Mouse (Mus musculus): ENCODE data around the gene Lin9. TPM values are rescaled to one million over a fixed set of nuclear protein-coding genes. Genes with fewer than 3 reads are reported as not detected.
A peak's percentile ranks its signal among the peaks of the same experiment; 100 is the strongest.

Lin9 gene
- polyA plus RNA-seq, 1 experiment from 2014 or later, result 12.2 TPM

GRCm38 (mm10) chr1:180639416-180640401, 1.2 kb upstream of the Lin9 start:
- H3K4me1 ChIP-seq (replicated peaks), result peaks cover 19% of the 10 kb centered on the region
- H3K27me3 ChIP-seq, result no peaks in the 10 kb centered on the region
- H3K4me2 ChIP-seq, result peak overlapping the region; percentile 88
- 52% methylated on average over 10 of the region's 10 CpGs for WGBS
- no peaks in the 10 kb centered on the region for H3K36me3 ChIP-seq
- peak overlapping the region; percentile 89 for H3K4me3 ChIP-seq
- H3K9ac ChIP-seq, result peak overlapping the region; percentile 95
- H3K9me3 ChIP-seq, result no peaks in the 10 kb centered on the region
- ATAC-seq (ENCODE audit: low FRiP score), result no peak
- no peak overlapping the region; the same call in 1 of the 2 replicates for H3K27ac ChIP-seq

- WGBS, result 0% methylated on average over 59 of the region's 61 CpGs
- H3K4me3 ChIP-seq, result peak overlapping the region; percentile 89
- no peaks in the 10 kb centered on the region for H3K9me3 ChIP-seq
- H3K27ac ChIP-seq, result peak overlapping the region; percentile 90
- H3K4me2 ChIP-seq, result peak overlapping the region; percentile 88
- peaks cover 19% of the 10 kb centered on the region for H3K4me1 ChIP-seq (replicated peaks)
- peak; percentile 60 for ATAC-seq (ENCODE audit: low FRiP score)
- H3K9ac ChIP-seq, result peak overlapping the region; percentile 95
- H3K27me3 ChIP-seq, result no peaks in the 10 kb centered on the region
- H3K36me3 ChIP-seq, result no peaks in the 10 kb centered on the region
Measured at GRCm38 (mm10) chr1:180640605-180641125, 285 bp upstream of the Lin9 start.

GRCm38 (mm10) chr1:180641518-180642227, 723 bp downstream of the Lin9 start:
- H3K4me2 ChIP-seq, result peak overlapping the region; percentile 88
- ATAC-seq (ENCODE audit: low FRiP score), result peak; percentile 67
- H3K4me3 ChIP-seq, result peak overlapping the region; percentile 89
- H3K4me1 ChIP-seq (replicated peaks), result peaks cover 19% of the 10 kb centered on the region
- no peaks in the 10 kb centered on the region for H3K36me3 ChIP-seq
- H3K9me3 ChIP-seq, result no peaks in the 10 kb centered on the region
- WGBS, result 4% methylated on average over 40 of the region's 50 CpGs
- peak overlapping the region; percentile 95 for H3K9ac ChIP-seq
- no peaks in the 10 kb centered on the region for H3K27me3 ChIP-seq
- peak overlapping the region; percentile 90 for H3K27ac ChIP-seq

GRCm38 (mm10) chr1:180642228-180642564, 1.2 kb downstream of the Lin9 start:
- Histone ChIP-seq H3K27ac (no peak overlapping the region), H3K27me3 (no peaks in the 10 kb centered on the region), H3K9me3 (no peaks in the 10 kb centered on the region), H3K36me3 (no peaks in the 10 kb centered on the region), H3K9ac (peak overlapping the region; percentile 95), H3K4me2 (peak overlapping the region; percentile 88), H3K4me3 (peak overlapping the region; percentile 89), H3K4me1 (replicated peaks) (peaks cover 19% of the 10 kb centered on the region)
- WGBS, result 82% methylated on average over 8 of the region's 8 CpGs
- ATAC-seq (ENCODE audit: low FRiP score), result no peak

- Histone ChIP-seq H3K27me3 (peaks cover 23% of the 10 kb centered on the region), H3K4me1 (replicated peaks) (peaks cover under 1% of the 10 kb centered on the region; the same call in 1 of the 2 replicates), H3K9me3 (no peaks in the 10 kb centered on the region), H3K27ac (no peak overlapping the region), H3K4me2 (no peak overlapping the region), H3K4me3 (no peak overlapping the region), H3K9ac (no peak overlapping the region), H3K36me3 (peaks cover 41% of the 10 kb centered on the region)
- no peak for ATAC-seq (ENCODE audit: low FRiP score)
- 92% methylated on average over 7 of the region's 7 CpGs for WGBS
Measured at GRCm38 (mm10) chr1:180691284-180691683, 50.3 kb downstream of the Lin9 start.

- ATAC-seq (ENCODE audit: low FRiP score), result no peak
- H3K27me3 ChIP-seq, result peaks cover 63% of the 10 kb centered on the region
- WGBS, result under 1% methylated on average over 78 of the region's 79 CpGs
- no peaks in the 10 kb centered on the region for H3K9me3 ChIP-seq
- peak within 1 kb of the TSS; percentile 42 for H3K4me3 ChIP-seq
- peaks cover 8% of the 10 kb centered on the region for H3K36me3 ChIP-seq
- H3K4me2 ChIP-seq, result peak within 1 kb of the TSS; percentile 65
- no peak within 1 kb of the TSS for H3K27ac ChIP-seq
- peaks cover 11% of the 10 kb centered on the region for H3K4me1 ChIP-seq (replicated peaks)
- H3K9ac ChIP-seq, result peak within 1 kb of the TSS; percentile 65; the same call in 1 of the 2 replicates
Measured at GRCm38 (mm10) chr1:180696626-180697352, 55.8 kb downstream of the Lin9 start, which contains the start of gene Mixl1. Mixl1 (minus strand) TSS chr1:180697034.

GRCm38 (mm10) chr1:180698063-180698462, 57.1 kb downstream of the Lin9 start:
- H3K27me3 ChIP-seq, result peaks cover 63% of the 10 kb centered on the region
- H3K4me3 ChIP-seq, result no peak overlapping the region
- peaks cover 11% of the 10 kb centered on the region for H3K4me1 ChIP-seq (replicated peaks)
- WGBS, result 54% methylated on average over 5 of the region's 5 CpGs
- H3K36me3 ChIP-seq, result no peaks in the 10 kb centered on the region
- H3K27ac ChIP-seq, result no peak overlapping the region
- no peak overlapping the region for H3K4me2 ChIP-seq
- no peaks in the 10 kb centered on the region for H3K9me3 ChIP-seq
- ATAC-seq (ENCODE audit: low FRiP score), result no peak
- H3K9ac ChIP-seq, result no peak overlapping the region

- no peak overlapping the region for H3K9ac ChIP-seq
- ATAC-seq (ENCODE audit: low FRiP score), result no peak
- 58% methylated on average over 6 of the region's 6 CpGs for WGBS
Measured at GRCm38 (mm10) chr1:180703400-180703799, 62.5 kb downstream of the Lin9 start.

GRCm38 (mm10) chr1:180707368-180707767, 66.4 kb downstream of the Lin9 start:
- H3K9ac ChIP-seq, result no peak overlapping the region
- no peak for ATAC-seq (ENCODE audit: low FRiP score)
- no peaks in the 10 kb centered on the region for H3K27me3 ChIP-seq
- H3K27ac ChIP-seq, result no peak overlapping the region
- no peaks in the 10 kb centered on the region for H3K36me3 ChIP-seq
- H3K4me2 ChIP-seq, result no peak overlapping the region
- no peaks in the 10 kb centered on the region for H3K4me1 ChIP-seq (replicated peaks)
- H3K4me3 ChIP-seq, result no peak overlapping the region
- H3K9me3 ChIP-seq, result no peaks in the 10 kb centered on the region
- WGBS, result 63% methylated on average over 3 of the region's 3 CpGs

More at GRCm38 (mm10) chr1:180703400-180703799, 62.5 kb downstream of the Lin9 start:
- Histone ChIP-seq H3K27ac (no peak overlapping the region), H3K27me3 (peaks cover 19% of the 10 kb centered on the region), H3K4me1 (replicated peaks) (no peaks in the 10 kb centered on the region), H3K4me2 (no peak overlapping the region), H3K4me3 (no peak overlapping the region), H3K36me3 (no peaks in the 10 kb centered on the region), H3K9me3 (no peaks in the 10 kb centered on the region)

- H3K27ac ChIP-seq, result no peak overlapping the region
- H3K36me3 ChIP-seq, result no peaks in the 10 kb centered on the region
- no peaks in the 10 kb centered on the region for H3K4me1 ChIP-seq (replicated peaks)
- H3K27me3 ChIP-seq, result no peaks in the 10 kb centered on the region
- H3K9ac ChIP-seq, result no peak overlapping the region
- H3K4me3 ChIP-seq, result no peak overlapping the region
- ATAC-seq (ENCODE audit: low FRiP score), result no peak
- H3K4me2 ChIP-seq, result no peak overlapping the region
- no peaks in the 10 kb centered on the region for H3K9me3 ChIP-seq
- WGBS, result 77% methylated on average over 3 of the region's 3 CpGs
Measured at GRCm38 (mm10) chr1:180707813-180708212, 66.9 kb downstream of the Lin9 start.

GRCm38 (mm10) chr1:180708935-180709776, 68.2 kb downstream of the Lin9 start:
- Histone ChIP-seq H3K9me3 (no peaks in the 10 kb centered on the region), H3K27me3 (no peaks in the 10 kb centered on the region), H3K36me3 (no peaks in the 10 kb centered on the region), H3K9ac (no peak overlapping the region), H3K27ac (no peak overlapping the region), H3K4me2 (no peak overlapping the region), H3K4me1 (replicated peaks) (no peaks in the 10 kb centered on the region), H3K4me3 (no peak overlapping the region)
- ATAC-seq (ENCODE audit: low FRiP score), result no peak
- WGBS, result 83% methylated on average over 14 of the region's 14 CpGs
